Mouse (Mus musculus): ENCODE data around the gene Pfas.
"Not testable (repeated sequence)": the region's sequence is repeated elsewhere in the genome, so short reads cannot be mapped to it uniquely, and the experiment has no call there.

The Pfas gene

GRCm38 (mm10) chr11:68939451-68940304, 68.6 kb downstream of the Pfas start:
- DNase-seq (ENCODE audit: low spot score) = peak; percentile 28

- not testable (repeated sequence) for DNase-seq (ENCODE audit: low spot score)
Observed at GRCm38 (mm10) chr11:68936951-68937350, 71.3 kb downstream of the Pfas start.

Measured in urinary bladder, postnatal 10 days (tissue).